Mouse (Mus musculus): Measurements from ENCODE around the gene F5.

- TF ChIP-seq CTCF (IDR thresholded peaks at IDR 0.05; ENCODE audit: low read depth) (no peak), EP300 (IDR thresholded peaks at IDR 0.05; ENCODE audit: low read depth) (no peak)
These were observed 3.3 kb downstream of the F5 start for GRCm38 (mm10) chr1:164154983-164155382.
